Mouse (Mus musculus): Measurements from ENCODE around the gene Msn.
"Not testable (repeated sequence)": the region's sequence is repeated elsewhere in the genome, so short reads cannot be mapped to it uniquely, and the experiment has no call there.

The Msn gene

DNA sequence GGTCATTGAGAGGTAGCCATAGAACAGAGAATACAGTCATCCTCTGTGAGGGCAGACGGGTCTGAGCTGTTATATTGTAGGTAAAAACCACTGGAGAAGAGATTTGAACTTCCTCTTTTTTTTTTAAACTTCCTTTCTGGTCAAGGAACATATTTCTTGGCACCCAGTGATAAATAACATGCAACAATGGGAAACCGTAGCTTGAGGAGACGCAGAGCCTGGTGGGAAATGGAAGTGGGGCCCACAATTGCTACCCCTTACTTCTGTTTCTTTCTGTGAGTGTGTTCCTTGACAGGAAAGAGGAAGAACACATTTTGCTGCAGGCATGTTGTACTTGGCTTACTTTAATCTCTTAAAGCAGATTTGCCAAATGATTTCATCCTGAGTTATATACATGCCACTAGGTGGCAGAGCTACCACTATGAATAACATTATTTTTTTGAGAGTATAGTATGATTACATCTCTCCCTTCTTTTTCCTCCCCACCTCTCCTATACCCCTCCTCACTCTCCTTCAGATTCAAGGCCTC lies 49.2 kb downstream of the Msn start:
- no peak for DNase-seq (ENCODE audit: low spot score)

DNA sequence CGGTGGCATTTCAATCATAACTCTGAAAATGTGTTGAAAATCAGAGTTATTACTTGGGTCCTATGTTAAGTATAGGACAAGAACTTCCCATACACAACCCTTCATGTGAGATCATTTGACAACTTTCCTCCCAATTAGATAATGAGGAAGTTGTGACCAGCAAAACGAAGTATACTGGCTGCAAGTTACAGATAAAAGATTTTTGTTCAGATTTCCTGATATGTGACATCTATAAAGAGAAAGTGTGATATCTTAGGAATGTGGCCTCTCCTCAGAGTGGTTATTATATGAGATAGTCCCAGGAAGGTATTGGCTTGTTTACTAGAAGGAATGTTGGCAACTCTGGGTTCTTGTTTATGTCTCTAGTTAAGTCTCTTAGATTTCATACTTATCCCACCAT lies 52.4 kb downstream of the Msn start:
- DNase-seq (ENCODE audit: low spot score): no peak

DNA sequence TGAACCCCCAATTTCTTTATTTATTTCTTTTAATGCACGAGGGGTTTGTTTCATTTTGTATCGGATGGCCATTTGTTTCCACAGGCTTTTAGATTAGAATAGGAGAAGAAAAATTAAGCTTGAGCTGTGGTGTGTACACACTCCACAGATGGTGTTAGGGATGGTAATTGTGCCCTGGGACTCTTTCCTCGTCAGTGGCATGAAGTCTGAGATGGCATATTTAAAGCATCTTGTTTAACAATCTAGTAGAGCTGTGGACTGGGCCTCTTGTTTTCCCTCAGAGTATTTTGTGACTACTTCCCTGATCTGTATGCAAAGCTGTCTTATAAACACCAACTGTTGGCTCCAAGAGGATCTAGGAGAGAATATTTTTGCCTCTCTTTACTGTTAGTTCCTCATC lies 57.5 kb downstream of the Msn start:
- DNase-seq (ENCODE audit: low spot score): no peak

DNA sequence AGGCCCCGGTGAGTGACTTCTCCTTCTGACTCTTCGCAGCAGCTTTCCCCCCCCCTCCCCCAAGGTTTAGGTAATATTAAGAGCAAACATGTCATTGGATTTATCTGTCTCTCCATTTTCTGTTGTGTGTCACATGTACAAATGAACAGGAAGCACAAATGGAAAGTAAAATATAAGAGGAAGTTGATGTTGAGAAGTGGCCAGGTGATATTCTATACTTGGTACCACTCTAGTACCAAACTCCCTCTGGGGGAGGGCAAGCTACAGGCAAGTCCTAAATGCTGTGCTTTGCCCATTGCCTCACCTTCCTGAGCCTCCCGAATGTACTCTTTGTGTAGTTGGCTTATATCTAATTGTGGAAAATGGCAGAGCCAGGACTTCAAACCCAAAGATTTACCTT lies 62.1 kb downstream of the Msn start:
- no peak for DNase-seq (ENCODE audit: low spot score)

DNA sequence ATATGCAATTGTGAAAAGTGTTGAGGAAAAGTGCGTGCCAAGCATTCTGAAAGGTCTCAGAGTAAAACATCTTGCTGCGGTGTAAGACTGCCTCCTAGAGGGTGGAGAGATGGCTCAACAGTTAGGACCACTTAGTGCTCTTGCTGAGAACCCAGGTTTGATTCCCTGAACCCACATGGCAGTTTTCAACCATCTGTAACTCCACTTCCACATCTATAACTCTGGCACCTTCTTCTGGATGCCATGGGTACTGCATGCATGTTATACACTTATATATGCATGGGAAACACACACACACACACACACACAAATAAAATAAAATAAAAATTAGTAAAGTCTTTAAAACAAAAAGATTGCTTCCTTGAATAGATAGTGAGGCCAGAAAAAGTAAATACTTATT lies 66.7 kb downstream of the Msn start:
- DNase-seq (ENCODE audit: low spot score): no peak

GRCm38 (mm10) chrX:96171645-96172388 lies 76.0 kb downstream of the Msn start:
- DNase-seq (ENCODE audit: low spot score): no peak

- peak; percentile 14 for DNase-seq (ENCODE audit: low spot score)
Observed at GRCm38 (mm10) chrX:96178437-96178836, 82.6 kb downstream of the Msn start.

DNA sequence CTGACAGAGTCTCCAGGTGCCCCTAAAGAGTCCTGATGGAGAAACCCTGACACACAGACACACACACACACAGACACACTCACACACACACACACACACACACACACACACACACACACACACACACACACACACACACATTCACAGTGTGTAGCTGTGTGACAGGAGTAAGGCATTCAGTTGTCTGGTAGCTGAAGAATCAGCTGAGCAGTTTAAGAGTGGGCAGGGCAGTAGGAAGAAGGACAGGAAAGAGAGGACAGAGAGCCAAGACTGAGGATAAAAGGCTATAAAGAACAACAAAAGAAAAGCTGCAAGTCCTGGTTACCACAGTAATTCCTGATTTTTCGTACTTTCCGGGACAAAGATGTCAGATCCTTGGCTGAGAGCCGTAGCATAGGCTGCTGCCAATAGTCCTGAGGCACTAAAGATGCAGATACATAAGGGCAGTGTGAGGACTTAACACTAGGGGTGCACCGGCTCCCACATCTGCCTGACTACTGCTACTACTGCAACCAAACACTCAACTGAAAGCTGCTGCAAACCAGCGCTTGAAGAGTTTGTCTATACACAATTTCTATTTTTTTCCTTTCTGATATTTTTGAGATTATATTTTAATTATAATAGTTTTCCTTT lies 88.4 kb downstream of the Msn start:
- DNase-seq (ENCODE audit: low spot score): no peak

- not testable (repeated sequence) for DNase-seq (ENCODE audit: low spot score)
Observed at GRCm38 (mm10) chrX:96205143-96205542, 109.3 kb downstream of the Msn start.

DNA sequence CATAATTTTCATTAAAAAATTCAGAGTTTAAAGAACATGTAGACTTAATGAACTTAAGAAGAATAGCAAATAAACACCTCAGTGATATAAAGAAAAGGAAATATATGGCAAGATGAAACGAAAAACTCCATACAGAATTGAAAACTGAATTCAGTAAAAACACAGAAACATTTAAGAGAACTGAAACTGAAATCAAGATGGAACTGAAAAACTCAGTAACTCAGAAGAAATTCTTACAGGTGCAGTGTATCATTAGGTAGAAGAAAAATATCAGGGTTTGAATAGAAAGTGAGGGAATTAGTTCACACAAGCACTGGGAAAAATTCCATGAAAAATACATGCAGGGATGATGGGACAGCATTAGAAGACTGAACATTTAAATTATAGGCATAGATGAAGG lies 111.0 kb downstream of the Msn start:
- DNase-seq (ENCODE audit: low spot score): no peak

DNA sequence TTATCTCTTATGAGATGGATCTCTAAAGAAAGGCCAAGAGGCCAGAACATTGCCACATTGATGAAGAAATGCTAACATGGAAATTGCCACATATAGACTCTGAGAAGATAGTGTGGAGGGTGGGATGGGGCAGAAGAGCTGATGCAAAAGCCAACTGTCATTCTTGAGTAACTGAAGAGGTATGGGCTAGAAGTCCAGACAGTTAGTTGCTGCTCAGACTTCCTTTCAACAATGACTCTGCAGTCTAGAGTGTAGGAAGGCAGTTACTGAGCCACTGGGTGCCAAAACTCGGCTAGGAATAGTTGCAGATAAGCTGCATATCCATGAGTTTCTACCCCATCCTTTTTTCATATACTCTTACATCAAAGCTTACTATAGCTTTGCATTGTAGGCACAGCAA lies 122.2 kb downstream of the Msn start:
- no peak for DNase-seq (ENCODE audit: low spot score)

Data from urinary bladder, postnatal 25 days (tissue).